Mouse (Mus musculus): ENCODE measurements around the gene Cdh16. TPM values are rescaled to one million over a fixed set of nuclear protein-coding genes. Genes with fewer than 3 reads are reported as not detected.
A peak's percentile ranks its signal among the peaks of the same experiment; 100 is the strongest.
"Not testable (repeated sequence)": the region's sequence is repeated elsewhere in the genome, so short reads cannot be mapped to it uniquely, and the experiment has no call there.

The Cdh16 gene
- polyA plus RNA-seq, 1 experiment from 2014 or later = 17.2 TPM

DNA sequence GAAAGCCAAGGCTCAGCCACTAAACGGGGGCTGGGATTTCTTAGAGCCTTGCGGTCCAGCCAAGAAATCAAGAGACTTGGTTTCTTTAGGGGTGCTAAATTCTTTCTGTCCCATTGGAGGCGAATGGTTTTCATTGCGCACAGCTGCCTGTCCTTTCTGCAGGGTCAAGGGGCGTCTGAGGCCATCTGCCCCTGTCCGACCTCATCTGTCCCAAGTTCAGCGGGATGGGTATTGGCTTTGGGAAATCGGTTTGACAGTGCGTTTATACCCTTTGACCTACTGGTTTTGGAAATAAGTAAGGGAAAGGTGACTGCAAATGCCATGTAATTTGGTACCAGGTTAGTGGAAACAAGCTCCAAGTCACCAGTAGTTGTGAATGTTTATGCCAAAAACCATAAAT lies 32.3 kb downstream of the Cdh16 start:
- ATAC-seq (no peak), DNase-seq (ENCODE audit: low spot score) (no peak)
- TF ChIP-seq EP300 (IDR thresholded peaks at IDR 0.05) (no peak), CTCF (IDR thresholded peaks at IDR 0.05) (no peak)
- peak overlapping the region; percentile 41 for H3K9ac ChIP-seq (replicated peaks; ENCODE audit: low read depth)
- H3K4me3 ChIP-seq (ENCODE audit: low read depth, low read length) = peak overlapping the region; percentile 74
- H3K27ac ChIP-seq (ENCODE audit: low read length) = 0 out of 2 replicates have a peak overlapping the region, but pooled peaks have one; percentile 80
- peaks cover 14% of the 10 kb centered on the region for H3K36me3 ChIP-seq (ENCODE audit: insufficient read depth, low read length)
- peak overlapping the region; percentile 93 for H3K4me2 ChIP-seq (replicated peaks; ENCODE audit: low read depth, low read length)
- H3K9me3 ChIP-seq (ENCODE audit: low read length) = no peaks in the 10 kb centered on the region
- WGBS = 2% methylated on average over 9 of the region's 9 CpGs
- no peaks in the 10 kb centered on the region for H3K27me3 ChIP-seq (replicated peaks; ENCODE audit: insufficient read depth, low read length)
- H3K4me1 ChIP-seq (ENCODE audit: insufficient read depth, low read depth, low read length) = peaks cover 7% of the 10 kb centered on the region; the same call in 1 of the 2 replicates

DNA sequence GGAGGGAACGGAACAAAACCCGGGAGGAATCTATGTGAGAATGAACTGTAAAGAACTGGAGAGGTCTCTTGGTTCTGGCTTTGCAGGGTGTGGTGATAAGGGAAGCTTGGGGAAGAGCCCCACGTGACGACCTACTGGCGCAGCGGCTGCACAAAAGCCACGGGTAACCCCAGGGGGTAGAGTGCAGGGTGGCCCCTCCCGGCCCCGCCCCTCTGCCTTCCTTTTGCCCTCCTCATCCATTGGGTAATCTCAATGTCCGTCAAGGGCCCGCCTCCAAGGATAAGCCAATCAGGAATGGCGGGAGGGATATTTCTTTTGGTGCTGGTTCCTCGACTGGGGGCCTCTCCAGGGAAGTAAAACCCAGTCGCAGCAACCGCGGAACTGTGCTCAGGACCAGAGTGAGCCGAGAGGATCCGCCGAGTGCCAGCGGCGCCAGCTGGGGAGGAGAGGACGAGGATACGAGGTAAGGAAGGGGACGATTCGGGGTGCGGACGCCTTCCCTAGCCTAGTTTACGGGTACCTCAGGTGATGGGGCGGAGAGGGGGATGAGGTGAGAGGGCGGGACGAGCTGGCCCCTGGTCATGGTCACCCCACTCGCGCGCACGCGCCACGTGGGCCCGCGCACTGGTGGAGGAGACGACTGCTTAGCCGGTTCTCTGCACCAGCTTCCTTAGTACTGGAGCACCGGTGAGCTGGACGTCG lies 32.9 kb downstream of the Cdh16 start, which contains the start of gene Pdp2:
Gene Pdp2, plus strand, starts transcription at position 319 of the 702 bp plus-strand sequence.
- Histone ChIP-seq H3K4me1 (ENCODE audit: insufficient read depth, low read depth, low read length) (peaks cover 7% of the 10 kb centered on the region; the same call in 1 of the 2 replicates), H3K27ac (ENCODE audit: low read length) (peak within 1 kb of the TSS; percentile 80), H3K27me3 (replicated peaks; ENCODE audit: insufficient read depth, low read length) (no peaks in the 10 kb centered on the region), H3K4me3 (ENCODE audit: low read depth, low read length) (peak within 1 kb of the TSS; percentile 74), H3K9ac (replicated peaks; ENCODE audit: low read depth) (peak within 1 kb of the TSS; percentile 41), H3K9me3 (ENCODE audit: low read length) (no peaks in the 10 kb centered on the region), H3K4me2 (replicated peaks; ENCODE audit: low read depth, low read length) (peak within 1 kb of the TSS; percentile 93), H3K36me3 (ENCODE audit: insufficient read depth, low read length) (peaks cover 14% of the 10 kb centered on the region)
- peak; percentile 50 for TF ChIP-seq EP300 (IDR thresholded peaks at IDR 0.05)
- TF ChIP-seq CTCF (IDR thresholded peaks at IDR 0.05) = no peak
- peak; percentile 94 for DNase-seq (ENCODE audit: low spot score)
- ATAC-seq = peak; percentile 98
- WGBS = under 1% methylated on average over 33 of the region's 44 CpGs

- H3K4me1 ChIP-seq (ENCODE audit: insufficient read depth, low read depth, low read length) = peaks cover 7% of the 10 kb centered on the region; the same call in 1 of the 2 replicates
- no peaks in the 10 kb centered on the region for H3K9me3 ChIP-seq (ENCODE audit: low read length)
- DNase-seq (ENCODE audit: low spot score) (no peak), ATAC-seq (no peak)
- H3K4me2 ChIP-seq (replicated peaks; ENCODE audit: low read depth, low read length) = no peak overlapping the region
- no peak overlapping the region for H3K27ac ChIP-seq (ENCODE audit: low read length)
- 95% methylated on average over 3 of the region's 3 CpGs for WGBS
- no peak overlapping the region for H3K4me3 ChIP-seq (ENCODE audit: low read depth, low read length)
- H3K36me3 ChIP-seq (ENCODE audit: insufficient read depth, low read length) = peaks cover 14% of the 10 kb centered on the region
- TF ChIP-seq EP300 (IDR thresholded peaks at IDR 0.05) (no peak), CTCF (IDR thresholded peaks at IDR 0.05) (no peak)
- no peaks in the 10 kb centered on the region for H3K27me3 ChIP-seq (replicated peaks; ENCODE audit: insufficient read depth, low read length)
- no peak overlapping the region for H3K9ac ChIP-seq (replicated peaks; ENCODE audit: low read depth)
These were observed 33.9 kb downstream of the Cdh16 start for GRCm38 (mm10) chr8:104590284-104590683.

GRCm38 (mm10) chr8:104584522-104584921 lies 39.7 kb downstream of the Cdh16 start:
- WGBS = 39% methylated on average over 1 of the region's 1 CpGs
- ATAC-seq = no peak

DNA sequence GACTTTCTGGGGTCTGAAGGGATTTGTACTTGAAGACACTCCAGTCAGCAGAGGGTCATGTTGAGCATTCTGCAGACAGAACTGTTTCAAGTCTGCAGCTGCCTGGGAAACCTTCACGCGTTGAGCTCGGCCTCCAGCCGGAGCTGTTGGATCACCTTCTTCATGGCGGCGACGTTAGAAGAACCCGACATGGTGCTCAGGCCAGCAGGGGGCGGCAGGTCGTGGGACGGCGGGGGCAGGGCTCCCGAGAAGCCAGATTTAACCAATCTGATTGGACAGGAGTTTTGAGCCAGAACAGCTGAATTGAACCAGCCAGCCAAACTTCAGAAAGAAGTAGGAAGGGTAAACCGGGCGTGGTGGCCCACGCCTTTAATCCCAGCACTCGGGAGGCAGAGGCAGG lies 46.6 kb downstream of the Cdh16 start:
- TF ChIP-seq CTCF (IDR thresholded peaks at IDR 0.05) = 0 out of 2 replicates have a peak, but pooled peaks have one; percentile 6
- WGBS = 71% methylated on average over 17 of the region's 17 CpGs
- H3K9me3 ChIP-seq (ENCODE audit: low read length); H3K27ac ChIP-seq (ENCODE audit: low read length); H3K9ac ChIP-seq (replicated peaks; ENCODE audit: low read depth); H3K4me2 ChIP-seq (replicated peaks; ENCODE audit: low read depth, low read length); ATAC-seq; H3K36me3 ChIP-seq (ENCODE audit: insufficient read depth, low read length); H3K4me3 ChIP-seq (ENCODE audit: low read depth, low read length); H3K4me1 ChIP-seq (ENCODE audit: insufficient read depth, low read depth, low read length); DNase-seq (ENCODE audit: low spot score); H3K27me3 ChIP-seq (replicated peaks; ENCODE audit: insufficient read depth, low read length): not testable (repeated sequence)

More at GRCm38 (mm10) chr8:104584522-104584921, 39.7 kb downstream of the Cdh16 start:
- H3K9ac ChIP-seq (replicated peaks; ENCODE audit: low read depth) = no peak overlapping the region
- H3K27me3 ChIP-seq (replicated peaks; ENCODE audit: insufficient read depth, low read length) = no peaks in the 10 kb centered on the region
- no peak for DNase-seq (ENCODE audit: low spot score)
- H3K36me3 ChIP-seq (ENCODE audit: insufficient read depth, low read length) = no peaks in the 10 kb centered on the region
- no peak overlapping the region for H3K4me3 ChIP-seq (ENCODE audit: low read depth, low read length)
- no peaks in the 10 kb centered on the region for H3K9me3 ChIP-seq (ENCODE audit: low read length)
- no peak overlapping the region for H3K27ac ChIP-seq (ENCODE audit: low read length)
- TF ChIP-seq CTCF (IDR thresholded peaks at IDR 0.05) = no peak
- no peaks in the 10 kb centered on the region for H3K4me1 ChIP-seq (ENCODE audit: insufficient read depth, low read depth, low read length)
- H3K4me2 ChIP-seq (replicated peaks; ENCODE audit: low read depth, low read length) = no peak overlapping the region

- Histone ChIP-seq H3K4me1 (ENCODE audit: insufficient read depth, low read depth, low read length) (no peaks in the 10 kb centered on the region), H3K9ac (replicated peaks; ENCODE audit: low read depth) (no peak overlapping the region), H3K4me2 (replicated peaks; ENCODE audit: low read depth, low read length) (no peak overlapping the region), H3K27me3 (replicated peaks; ENCODE audit: insufficient read depth, low read length) (no peaks in the 10 kb centered on the region), H3K36me3 (ENCODE audit: insufficient read depth, low read length) (no peaks in the 10 kb centered on the region), H3K4me3 (ENCODE audit: low read depth, low read length) (no peak overlapping the region), H3K9me3 (ENCODE audit: low read length) (no peaks in the 10 kb centered on the region), H3K27ac (ENCODE audit: low read length) (no peak overlapping the region)
- WGBS = 89% methylated on average over 3 of the region's 3 CpGs
- TF ChIP-seq EP300 (IDR thresholded peaks at IDR 0.05) (no peak), CTCF (IDR thresholded peaks at IDR 0.05) (no peak)
- ATAC-seq = no peak
- DNase-seq (ENCODE audit: low spot score) = no peak
These were observed 47.4 kb downstream of the Cdh16 start for GRCm38 (mm10) chr8:104576820-104577219.

Data from lung, postnatal 0 days (tissue).